Mouse (Mus musculus): Measurements from ENCODE around the gene Musk. TPM values are rescaled to one million over a fixed set of nuclear protein-coding genes. Genes with fewer than 3 reads are reported as not detected.

Gene Musk
- polyA plus RNA-seq, 2 experiments = not detected

- no peaks in the 10 kb centered on the region for H3K27me3 ChIP-seq (ENCODE audit: control insufficient read depth, insufficient read depth, low read length)
- no peak overlapping the region for H3K4me2 ChIP-seq (ENCODE audit: low read depth)
- 37% methylated on average over 3 of the region's 3 CpGs for WGBS (ENCODE audit: insufficient replicate concordance)
- H3K4me3 ChIP-seq (ENCODE audit: insufficient read depth in 1 of 2, low read depth in 2 of 2, low read length in 2 of 2) = no peak overlapping the region
- no peaks in the 10 kb centered on the region for H3K4me1 ChIP-seq (replicated peaks; ENCODE audit: control insufficient read depth in 2 of 2, insufficient read depth in 2 of 2, low read length in 1 of 2)
- no peaks in the 10 kb centered on the region for H3K36me3 ChIP-seq (replicated peaks; ENCODE audit: control insufficient read depth, insufficient read depth, low read depth)
- H3K27ac ChIP-seq = no peak overlapping the region
- no peak for DNase-seq (ENCODE audit: low read depth in 3 of 3, low spot score in 3 of 3)
- no peak overlapping the region for H3K9ac ChIP-seq (replicated peaks)
- H3K9me3 ChIP-seq (ENCODE audit: control insufficient read depth, low read length) = no peaks in the 10 kb centered on the region
- TF ChIP-seq CTCF (IDR thresholded peaks at IDR 0.05; ENCODE audit: low read depth) (no peak), EP300 (IDR thresholded peaks at IDR 0.05; ENCODE audit: low read depth) (no peak)
- no peak for ATAC-seq (ENCODE audit: insufficient read depth)
Measured at GRCm38 (mm10) chr4:58339226-58339625, 53.5 kb downstream of the Musk start.

GRCm38 (mm10) chr4:58350206-58350605, 64.4 kb downstream of the Musk start:
- no peaks in the 10 kb centered on the region for H3K27me3 ChIP-seq (ENCODE audit: control insufficient read depth, insufficient read depth, low read length)

GRCm38 (mm10) chr4:58351165-58351564, 65.4 kb downstream of the Musk start:
- Histone ChIP-seq H3K36me3 (replicated peaks; ENCODE audit: control insufficient read depth, insufficient read depth, low read depth) (no peaks in the 10 kb centered on the region), H3K4me3 (ENCODE audit: insufficient read depth in 1 of 2, low read depth in 2 of 2, low read length in 2 of 2) (no peak overlapping the region), H3K9me3 (ENCODE audit: control insufficient read depth, low read length) (no peaks in the 10 kb centered on the region), H3K4me1 (replicated peaks; ENCODE audit: control insufficient read depth in 2 of 2, insufficient read depth in 2 of 2, low read length in 1 of 2) (0 out of 4 replicates have a peak, but pooled peaks cover 0 to 2% of the 10 kb centered on the region in 2 experiments), H3K27ac (no peak overlapping the region), H3K9ac (replicated peaks) (no peak overlapping the region), H3K27me3 (ENCODE audit: control insufficient read depth, insufficient read depth, low read length) (no peaks in the 10 kb centered on the region), H3K4me2 (ENCODE audit: low read depth) (no peak overlapping the region)
- ATAC-seq (ENCODE audit: insufficient read depth) (no peak), DNase-seq (ENCODE audit: low read depth in 3 of 3, low spot score in 3 of 3) (no peak)
- TF ChIP-seq EP300 (IDR thresholded peaks at IDR 0.05; ENCODE audit: low read depth) = no peak
- TF ChIP-seq CTCF (IDR thresholded peaks at IDR 0.05; ENCODE audit: low read depth) = no peak
- 53% methylated on average over 10 of the region's 10 CpGs for WGBS (ENCODE audit: insufficient replicate concordance)

More at GRCm38 (mm10) chr4:58350206-58350605, 64.4 kb downstream of the Musk start:
- Histone ChIP-seq H3K4me1 (replicated peaks; ENCODE audit: control insufficient read depth in 2 of 2, insufficient read depth in 2 of 2, low read length in 1 of 2) (0 out of 4 replicates have a peak, but pooled peaks cover 0 to 2% of the 10 kb centered on the region in 2 experiments), H3K9me3 (ENCODE audit: control insufficient read depth, low read length) (no peaks in the 10 kb centered on the region), H3K4me2 (ENCODE audit: low read depth) (no peak overlapping the region), H3K36me3 (replicated peaks; ENCODE audit: control insufficient read depth, insufficient read depth, low read depth) (no peaks in the 10 kb centered on the region), H3K27ac (no peak overlapping the region), H3K9ac (replicated peaks) (no peak overlapping the region), H3K4me3 (ENCODE audit: insufficient read depth in 1 of 2, low read depth in 2 of 2, low read length in 2 of 2) (no peak overlapping the region)
- no peak for DNase-seq (ENCODE audit: low read depth in 3 of 3, low spot score in 3 of 3)
- no peak for ATAC-seq (ENCODE audit: insufficient read depth)
- WGBS (ENCODE audit: insufficient replicate concordance) = 71% methylated on average over 7 of the region's 7 CpGs
- TF ChIP-seq EP300 (IDR thresholded peaks at IDR 0.05; ENCODE audit: low read depth) (no peak), CTCF (IDR thresholded peaks at IDR 0.05; ENCODE audit: low read depth) (no peak)

- Histone ChIP-seq H3K4me2 (ENCODE audit: low read depth) (no peak overlapping the region), H3K27me3 (ENCODE audit: control insufficient read depth, insufficient read depth, low read length) (no peaks in the 10 kb centered on the region), H3K4me1 (replicated peaks; ENCODE audit: control insufficient read depth in 2 of 2, insufficient read depth in 2 of 2, low read length in 1 of 2) (0 out of 4 replicates have a peak, but pooled peaks cover 0 to 2% of the 10 kb centered on the region in 2 experiments), H3K27ac (no peak overlapping the region), H3K36me3 (replicated peaks; ENCODE audit: control insufficient read depth, insufficient read depth, low read depth) (no peaks in the 10 kb centered on the region), H3K9ac (replicated peaks) (no peak overlapping the region), H3K4me3 (ENCODE audit: insufficient read depth in 1 of 2, low read depth in 2 of 2, low read length in 2 of 2) (no peak overlapping the region), H3K9me3 (ENCODE audit: control insufficient read depth, low read length) (no peaks in the 10 kb centered on the region)
- DNase-seq (ENCODE audit: low read depth in 3 of 3, low spot score in 3 of 3) (no peak), ATAC-seq (ENCODE audit: insufficient read depth) (no peak)
- TF ChIP-seq CTCF (IDR thresholded peaks at IDR 0.05; ENCODE audit: low read depth) (no peak), EP300 (IDR thresholded peaks at IDR 0.05; ENCODE audit: low read depth) (no peak)
- 65% methylated on average over 5 of the region's 5 CpGs for WGBS (ENCODE audit: insufficient replicate concordance)
Measured at GRCm38 (mm10) chr4:58351590-58351989, 65.8 kb downstream of the Musk start.

DNA sequence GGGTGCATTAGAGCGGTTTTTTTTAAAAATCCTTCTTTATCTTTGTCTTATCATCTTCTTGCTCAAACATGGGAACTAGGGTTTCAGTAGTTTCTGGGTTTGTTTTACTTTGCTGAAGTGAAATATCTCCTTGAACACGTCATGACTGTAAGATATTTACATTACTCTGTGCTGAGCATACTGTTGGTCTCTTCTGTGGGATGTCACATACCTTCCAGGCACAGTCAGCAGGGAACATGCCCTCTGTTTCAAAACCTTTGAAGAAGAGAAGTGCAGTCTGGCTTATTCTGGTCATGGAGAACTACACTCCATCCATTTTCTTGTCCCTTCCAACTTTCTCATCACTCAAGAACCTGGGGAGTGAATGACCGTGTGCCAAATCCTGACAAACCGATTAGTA, 73.2 kb downstream of the Musk start:
- H3K27ac ChIP-seq = no peak overlapping the region
- ATAC-seq (ENCODE audit: insufficient read depth) (no peak), DNase-seq (ENCODE audit: low read depth in 3 of 3, low spot score in 3 of 3) (no peak)
- no peaks in the 10 kb centered on the region for H3K36me3 ChIP-seq (replicated peaks; ENCODE audit: control insufficient read depth, insufficient read depth, low read depth)
- H3K4me1 ChIP-seq (replicated peaks; ENCODE audit: control insufficient read depth in 2 of 2, insufficient read depth in 2 of 2, low read length in 1 of 2) = no peaks in the 10 kb centered on the region
- TF ChIP-seq CTCF (IDR thresholded peaks at IDR 0.05; ENCODE audit: low read depth) (no peak), EP300 (IDR thresholded peaks at IDR 0.05; ENCODE audit: low read depth) (no peak)
- no peaks in the 10 kb centered on the region for H3K9me3 ChIP-seq (ENCODE audit: control insufficient read depth, low read length)
- no peak overlapping the region for H3K4me2 ChIP-seq (ENCODE audit: low read depth)
- 55% methylated on average over 4 of the region's 4 CpGs for WGBS (ENCODE audit: insufficient replicate concordance)
- no peak overlapping the region for H3K9ac ChIP-seq (replicated peaks)
- no peak overlapping the region for H3K4me3 ChIP-seq (ENCODE audit: insufficient read depth in 1 of 2, low read depth in 2 of 2, low read length in 2 of 2)
- H3K27me3 ChIP-seq (ENCODE audit: control insufficient read depth, insufficient read depth, low read length) = no peaks in the 10 kb centered on the region
